8 mouse cellular contexts compared by ENCODE assay signal in the genomic region with DNA sequence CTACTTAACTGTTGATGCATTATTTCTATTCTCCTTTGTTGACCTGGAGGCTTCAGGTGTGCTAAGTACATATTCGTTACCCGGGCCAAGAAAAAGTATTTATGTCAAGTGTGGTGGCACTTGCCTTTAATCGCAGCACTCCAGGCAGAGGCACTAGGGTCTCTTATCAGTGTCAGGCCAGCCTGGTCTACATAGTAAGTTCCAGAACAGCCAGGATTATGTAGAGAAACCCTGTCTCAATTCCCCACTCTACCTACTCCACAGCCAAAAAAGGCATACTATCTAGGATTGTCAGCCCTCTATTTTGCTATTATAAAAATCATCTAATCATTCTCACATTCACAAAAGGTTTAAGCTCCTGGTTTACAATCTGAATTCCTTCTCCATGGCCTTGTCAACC. TPM values are rescaled to one million over a fixed set of nuclear protein-coding genes. Genes with fewer than 3 reads are reported as not detected.
A peak's percentile ranks its signal among the peaks of the same experiment; 100 is the strongest.
DNase-seq lines count a peak whose midpoint lies in the region; ATAC-seq and TF ChIP-seq lines count a peak whose summit lies in the region.

No protein-coding gene starts in this region.

- 35% methylated on average over 3 of the region's 3 CpGs for WGBS in heart, postnatal 0 days
- WGBS in heart, adult 2 months: 52% methylated on average over 3 of the region's 3 CpGs
- 73% methylated on average over 3 of the region's 3 CpGs for WGBS in embryonic facial prominence, embryonic 12.5 days
- WGBS in intestine, postnatal 0 days: 48% methylated on average over 3 of the region's 3 CpGs

- peaks cover 11% of the 10 kb centered on the region for H3K4me1 ChIP-seq in heart, postnatal 0 days (ENCODE audit: control insufficient read depth, insufficient read depth)
- H3K4me1 ChIP-seq in heart, adult 2 months (ENCODE audit: control insufficient read depth, insufficient read depth, low read length): peaks cover 11% of the 10 kb centered on the region
- H3K4me1 ChIP-seq in embryonic facial prominence, embryonic 12.5 days: peaks cover 20% of the 10 kb centered on the region
- 0 out of 2 replicates have a peak, but pooled peaks cover 6% of the 10 kb centered on the region for H3K4me1 ChIP-seq in intestine, postnatal 0 days (replicated peaks; ENCODE audit: control insufficient read depth, insufficient read depth, low read length)

- ATAC-seq in heart, postnatal 0 days (ENCODE audit: insufficient read depth, low read depth): no peak
- ATAC-seq in embryonic facial prominence, embryonic 12.5 days (ENCODE audit: insufficient number of reproducible peaks, insufficient read depth, low FRiP score, low TSS enrichment): no peak
- no peak for ATAC-seq in intestine, postnatal 0 days

- peaks cover 12% of the 10 kb centered on the region for H3K79me2 ChIP-seq in heart, adult 2 months (replicated peaks; ENCODE audit: control insufficient read depth, insufficient read depth, low read length)

- no peak for DNase-seq in heart, postnatal 0 days (ENCODE audit: low spot score)
- no peak for DNase-seq in heart, adult 2 months
- peak; percentile 7 for DNase-seq in naive thymus-derived CD4-positive, alpha-beta T cell, adult 2 months (ENCODE audit: low read depth)
- DNase-seq in adrenal gland, postnatal 10 days: no peak
- no peak for DNase-seq in right cerebral cortex, adult 2 months (ENCODE audit: low spot score in 2 of 2)
- no peak for DNase-seq in heart, adult 18-20 months

- H3K27ac ChIP-seq in heart, postnatal 0 days (ENCODE audit: low read depth): no peak overlapping the region
- no peak overlapping the region for H3K27ac ChIP-seq in heart, adult 2 months
- 0 out of 2 replicates have a peak overlapping the region, but pooled peaks have one; percentile 12 for H3K27ac ChIP-seq in embryonic facial prominence, embryonic 12.5 days
- H3K27ac ChIP-seq in intestine, postnatal 0 days (ENCODE audit: low read depth, low read length): no peak overlapping the region

- TF ChIP-seq CTCF in heart, postnatal 0 days (IDR thresholded peaks at IDR 0.05; ENCODE audit: low read depth): no peak
- no peak for TF ChIP-seq CTCF in heart, adult 2 months (IDR thresholded peaks at IDR 0.05)
- no peak for TF ChIP-seq CTCF in intestine, postnatal 0 days (IDR thresholded peaks at IDR 0.05; ENCODE audit: low read depth)

- H3K36me3 ChIP-seq in heart, postnatal 0 days (replicated peaks; ENCODE audit: control insufficient read depth, insufficient read depth, low read length): peaks cover 10% of the 10 kb centered on the region; the same call in 1 of the 2 replicates
- H3K36me3 ChIP-seq in heart, adult 2 months (ENCODE audit: control insufficient read depth, insufficient read depth, low read length): peaks cover 12% of the 10 kb centered on the region
- 0 out of 2 replicates have a peak, but pooled peaks cover 9% of the 10 kb centered on the region for H3K36me3 ChIP-seq in embryonic facial prominence, embryonic 12.5 days
- H3K36me3 ChIP-seq in intestine, postnatal 0 days (ENCODE audit: control insufficient read depth, insufficient read depth): peaks cover 1% of the 10 kb centered on the region; the same call in 1 of the 2 replicates

- no peaks in the 10 kb centered on the region for H3K27me3 ChIP-seq in heart, postnatal 0 days (ENCODE audit: control insufficient read depth, insufficient read depth, low read length)
- no peaks in the 10 kb centered on the region for H3K27me3 ChIP-seq in heart, adult 2 months (ENCODE audit: control insufficient read depth, insufficient read depth, low read length)
- no peaks in the 10 kb centered on the region for H3K27me3 ChIP-seq in embryonic facial prominence, embryonic 12.5 days
- H3K27me3 ChIP-seq in intestine, postnatal 0 days (replicated peaks; ENCODE audit: control insufficient read depth, insufficient read depth, low read length): no peaks in the 10 kb centered on the region

- H3K4me2 ChIP-seq in heart, postnatal 0 days (ENCODE audit: low read depth, low read length): peak overlapping the region; percentile 69
- peak overlapping the region; percentile 51 for H3K4me2 ChIP-seq in embryonic facial prominence, embryonic 12.5 days (replicated peaks)
- H3K4me2 ChIP-seq in intestine, postnatal 0 days (replicated peaks; ENCODE audit: low read depth): peak overlapping the region; percentile 68

- H3K9me3 ChIP-seq in heart, postnatal 0 days (replicated peaks; ENCODE audit: control insufficient read depth, low read length): no peaks in the 10 kb centered on the region
- H3K9me3 ChIP-seq in embryonic facial prominence, embryonic 12.5 days: no peaks in the 10 kb centered on the region
- H3K9me3 ChIP-seq in intestine, postnatal 0 days (ENCODE audit: control insufficient read depth): no peaks in the 10 kb centered on the region

- no peak for TF ChIP-seq EP300 in heart, postnatal 0 days (IDR thresholded peaks at IDR 0.05; ENCODE audit: low read depth)
- no peak for TF ChIP-seq EP300 in heart, adult 2 months (IDR thresholded peaks at IDR 0.05; ENCODE audit: insufficient read depth, low read depth, low read length)

- intact Hi-C loops in heart, adult 2 months (cut with DNase I): no loop called here

- no peak overlapping the region; the same call in 1 of the 2 replicates for H3K9ac ChIP-seq in heart, postnatal 0 days (replicated peaks; ENCODE audit: low read depth, low read length)
- H3K9ac ChIP-seq in heart, adult 2 months (ENCODE audit: low read depth, low read length): no peak overlapping the region
- H3K9ac ChIP-seq in embryonic facial prominence, embryonic 12.5 days: peak overlapping the region; percentile 74; the same call in 1 of the 2 replicates
- H3K9ac ChIP-seq in intestine, postnatal 0 days (ENCODE audit: low read depth, low read length): peak overlapping the region; percentile 78; the same call in 1 of the 2 replicates

- no peak for TF ChIP-seq POLR2A in heart, adult 2 months (IDR thresholded peaks at IDR 0.05; ENCODE audit: insufficient read depth, low read depth, low read length)

- peak overlapping the region; percentile 82 for H3K4me3 ChIP-seq in heart, postnatal 0 days (ENCODE audit: low read depth, low read length)
- no peak overlapping the region; the same call in 1 of the 2 replicates for H3K4me3 ChIP-seq in heart, adult 2 months
- H3K4me3 ChIP-seq in embryonic facial prominence, embryonic 12.5 days: peak overlapping the region; percentile 64
- H3K4me3 ChIP-seq in intestine, postnatal 0 days (ENCODE audit: low read depth, low read length): peak overlapping the region; percentile 95

RNA-seq across cellular contexts. Expression of gene Ankfy1, which starts 0.7 kb away (rescaled TPM):
- total RNA-seq in heart, postnatal 0 days (2014; rRNA removed; ENCODE audit: low replicate concordance): 27.4 and 31.0 TPM in 2 replicates
- polyA plus RNA-seq in heart, postnatal 0 days (2015; fragmentation: Nextera tagmentation; extraction: Ambion mirVana): 6.3 and 7.6 TPM in 2 replicates
- total RNA-seq in heart, adult 2 months (2021): 10 to 100 TPM; 15.7 to 15.8 TPM
- 12.1 and 21.7 TPM in 2 replicates for polyA plus RNA-seq in heart, adult 2 months (2012; rRNA removed)
- 29.8 and 31.6 TPM in 2 replicates for polyA plus RNA-seq in embryonic facial prominence, embryonic 12.5 days (2016; fragmentation: Nextera tagmentation; extraction: Ambion mirVana)
- 8.3 and 9.0 TPM in 2 replicates for polyA plus RNA-seq in intestine, postnatal 0 days (2015; fragmentation: Nextera tagmentation; extraction: Ambion mirVana)
- total RNA-seq in adrenal gland, postnatal 10 days (2021): 10 to 100 TPM; 31.0 to 39.8 TPM
- total RNA-seq in heart, adult 18-20 months (2021): 10 to 100 TPM; 15.3 to 16.6 TPM

Comparison
In these comparisons a context has a peak if more than half of its experiments do, and no peak if none do; other contexts are left out.
1. H3K9ac ChIP-seq: peak in embryonic facial prominence, embryonic 12.5 days (single experiment) and intestine, postnatal 0 days (single experiment); none in heart, postnatal 0 days (single experiment) and heart, adult 2 months (single experiment).
2. Peak in every context shown above with its lines, with median percentiles within 50 percentile points of each other: H3K4me2 ChIP-seq.